Mouse (Mus musculus): ENCODE measurements around the gene Srd5a1.

DNA sequence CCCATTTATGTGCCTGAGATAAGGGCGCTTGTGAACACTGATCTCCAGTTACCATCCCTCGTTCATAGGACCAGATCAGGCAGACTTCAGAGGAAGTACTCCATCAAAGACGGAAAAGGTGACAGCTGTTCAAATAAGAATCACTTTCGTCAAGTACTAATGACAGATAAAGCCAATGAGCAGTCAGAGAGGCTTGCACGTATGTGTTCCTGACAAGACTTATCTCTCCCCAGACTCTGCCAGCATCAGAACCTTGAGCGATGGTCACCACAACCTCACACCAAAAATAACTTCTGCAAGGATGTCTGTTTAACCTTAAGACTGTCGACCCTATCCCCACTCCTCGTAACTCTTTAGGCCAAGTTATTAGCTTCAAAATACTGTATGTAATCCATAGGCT lies 2.5 kb downstream of the Srd5a1 start:
- TF ChIP-seq POLR2A (IDR thresholded peaks at IDR 0.05; ENCODE audit: borderline replicate concordance, insufficient read depth, low read length) (no peak), CTCF (IDR thresholded peaks at IDR 0.05; ENCODE audit: borderline replicate concordance, insufficient read depth, low read depth, low read length) (no peak)
